Comparison of ENCODE assay signal across 8 mouse cellular contexts in the genomic region with DNA sequence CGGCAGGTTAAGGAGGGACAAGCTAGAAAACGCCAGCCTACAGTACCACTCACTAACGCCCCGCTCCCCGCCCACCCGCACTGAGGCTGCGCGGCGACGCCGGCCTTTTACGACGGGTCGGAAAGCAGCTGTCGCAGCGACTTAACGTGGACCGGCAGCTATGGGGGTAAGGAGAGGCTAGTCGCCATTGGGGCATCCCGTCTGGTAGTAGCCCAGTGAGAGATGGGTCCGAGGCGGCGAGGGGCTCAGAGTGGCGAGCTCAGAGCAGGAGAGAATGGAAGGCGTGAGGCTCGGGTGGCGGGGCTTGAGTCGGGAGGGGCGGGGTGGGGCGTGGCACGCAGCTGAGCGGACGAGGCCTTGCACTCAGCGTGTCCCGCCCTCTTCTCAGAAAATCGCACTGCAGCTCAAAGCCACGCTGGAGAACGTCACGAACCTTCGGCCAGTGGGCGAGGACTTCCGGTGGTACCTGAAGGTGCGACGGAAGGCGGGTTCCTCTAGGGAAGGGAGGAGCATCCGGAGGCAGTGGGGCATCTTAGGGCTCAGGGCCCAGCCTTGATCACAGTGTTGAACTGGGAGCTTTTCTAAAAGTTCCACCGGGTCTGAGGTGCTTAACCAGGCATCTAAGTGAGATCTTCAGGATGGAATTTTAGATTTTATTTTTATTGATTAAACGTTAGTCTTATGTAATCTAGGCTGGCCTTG. TPM values are rescaled to one million over a fixed set of nuclear protein-coding genes. Genes with fewer than 3 reads are reported as not detected.
DNase-seq lines count a peak whose midpoint lies in the region; ATAC-seq lines count a peak whose summit lies in the region.

A gene (plus strand): TSS at position 83 of the 702 bp plus-strand sequence.

- peak within 1 kb of the TSS; percentile 67 for H3K9ac ChIP-seq in hindbrain, embryonic 14.5 days

- H3K4me2 ChIP-seq in hindbrain, embryonic 14.5 days (replicated peaks): peak within 1 kb of the TSS; percentile 82

- peak; percentile 98 for DNase-seq in R1 (ENCODE audit: low read depth, low spot score)
- peak; percentile 96 for DNase-seq in cerebellum, postnatal 25 days
- peak; percentile 91 to 92 for DNase-seq in frontal cortex, postnatal 25 days (ENCODE audit: low spot score in 2 of 2)
- DNase-seq in hindbrain, embryonic 14.5 days (ENCODE audit: low spot score): peak; percentile 92
- peak; percentile 93 for DNase-seq in layer of hippocampus, postnatal 36 days
- peak; percentile 97 for DNase-seq in lung, postnatal 36 days
- DNase-seq in retina, postnatal 1 day: peak; percentile 96
- DNase-seq in urinary bladder, adult 18-20 months (ENCODE audit: low spot score in 2 of 2): peak; percentile 92 to 95

- WGBS in hindbrain, embryonic 14.5 days: under 1% methylated on average over 45 of the region's 48 CpGs

- peak within 1 kb of the TSS; percentile 95 for H3K27ac ChIP-seq in hindbrain, embryonic 14.5 days

- no peaks in the 10 kb centered on the region for H3K27me3 ChIP-seq in hindbrain, embryonic 14.5 days (ENCODE audit: control insufficient read depth, insufficient read depth, low read length)

- H3K4me1 ChIP-seq in hindbrain, embryonic 14.5 days (replicated peaks; ENCODE audit: control insufficient read depth, insufficient read depth, low read length): peaks cover 11% of the 10 kb centered on the region; the same call in 1 of the 2 replicates

- H3K36me3 ChIP-seq in hindbrain, embryonic 14.5 days (replicated peaks; ENCODE audit: control insufficient read depth, insufficient read depth): peaks cover 52% of the 10 kb centered on the region

- ATAC-seq in hindbrain, embryonic 14.5 days (ENCODE audit: low FRiP score): peak; percentile 95

- no peaks in the 10 kb centered on the region for H3K9me3 ChIP-seq in hindbrain, embryonic 14.5 days (ENCODE audit: control insufficient read depth, low read length)

- peak within 1 kb of the TSS; percentile 47 for H3K4me3 ChIP-seq in hindbrain, embryonic 14.5 days (replicated peaks; ENCODE audit: low read length)

RNA-seq across cellular contexts. Expression of the gene that starts here (rescaled TPM):
- polyA plus RNA-seq in hindbrain, embryonic 14.5 days (2014; fragmentation: Nextera tagmentation; extraction: Ambion mirVana): 96.5 and 97.5 TPM in 2 replicates
- total RNA-seq in layer of hippocampus, postnatal 36 days (2021): 10 to 100 TPM; 65.3 to 73.6 TPM

Comparison
In these comparisons a context has a peak if more than half of its experiments do, and no peak if none do; other contexts are left out.
1. Peak in every context shown above with its lines: DNase-seq, ATAC-seq, H3K4me3 ChIP-seq and H3K27ac ChIP-seq.